Mouse (Mus musculus) myocyte (in vitro differentiated cells): ENCODE measurements at regions not wholly inside any gene's neighbourhood (a gene's known extent, or its start where the extent isn't known, plus 50 kb on each side); places are given as distances from the start of the nearest gene placed in this dataset.

Experiments used
- CEBPB ChIP-seq: IDR thresholded peaks from 2 replicates; pipeline ENCODE4 v1.6.1; 2011; ENCODE audit warnings: mild to moderate bottlenecking, moderate library complexity; ENCODE audit not compliant: poor library complexity, insufficient read depth, severe bottlenecking
- E2F4 ChIP-seq: IDR thresholded peaks from one replicate; pipeline ENCODE4 v1.6.1; 2011; ENCODE audit warnings: mild to moderate bottlenecking, control low read depth, moderate library complexity; ENCODE audit not compliant: insufficient read depth
- MAX ChIP-seq: IDR thresholded peaks from one replicate; pipeline ENCODE4 v1.6.1; 2011; ENCODE audit warnings: low read depth, mild to moderate bottlenecking, control low read depth
- MYOD1 ChIP-seq, 3 experiments: IDR thresholded peaks; one replicate each; pipeline ENCODE4 v1.6.1; 2011; ENCODE audit warnings: control low read depth in 2 of 3, low read depth in 2 of 3, mild to moderate bottlenecking in 2 of 3, moderate library complexity in 1 of 3; ENCODE audit not compliant: insufficient read length in 2 of 3, control insufficient read depth in 1 of 3
- POLR2A ChIP-seq: IDR thresholded peaks from one replicate; pipeline ENCODE4 v1.6.1; 2011; ENCODE audit warnings: low read depth, mild to moderate bottlenecking, control low read depth, moderate library complexity; ENCODE audit not compliant: insufficient read length
- REST ChIP-seq: IDR thresholded peaks from one replicate; pipeline ENCODE4 v1.6.1; 2011; ENCODE audit warnings: mild to moderate bottlenecking, control low read depth, moderate library complexity; ENCODE audit not compliant: insufficient read depth, insufficient read length
- TCF3 ChIP-seq: IDR thresholded peaks from one replicate; pipeline ENCODE4 v1.6.1; 2011; ENCODE audit warnings: low read depth, control low read depth; ENCODE audit not compliant: insufficient read length
- USF1 ChIP-seq: IDR thresholded peaks from one replicate; pipeline ENCODE4 v1.6.1; 2011; ENCODE audit warnings: low read depth, mild to moderate bottlenecking, control low read depth, moderate library complexity

GRCm38 (mm10) chr12:14261102-14261501 is 109.2 kb upstream of the Fam84a start:
- TF ChIP-seq MAX = no peak
- no peak for TF ChIP-seq POLR2A
- no peak for TF ChIP-seq CEBPB
- TF ChIP-seq USF1 = no peak
- no peak for TF ChIP-seq TCF3
- TF ChIP-seq MYOD1 (IDR thresholded peaks at IDR 0.05; ENCODE audit: control insufficient read depth in 1 of 3, insufficient read length in 2 of 3, low read depth in 2 of 3) = no peak
- TF ChIP-seq REST = no peak
- no peak for TF ChIP-seq E2F4
